Mouse (Mus musculus): Measurements from ENCODE around the gene Stmn1.

The Stmn1 gene

GRCm38 (mm10) chr4:134511730-134512129 lies 43.6 kb downstream of the Stmn1 start:
- DNase-seq (ENCODE audit: low read depth in 1 of 2, low spot score in 2 of 2) = no peak

GRCm38 (mm10) chr4:134512798-134513197 lies 44.7 kb downstream of the Stmn1 start:
- peak; percentile 45 to 50 for DNase-seq (ENCODE audit: low read depth in 1 of 2, low spot score in 2 of 2)

- DNase-seq (ENCODE audit: low read depth in 1 of 2, low spot score in 2 of 2) = no peak
Measured at GRCm38 (mm10) chr4:134514309-134514930, 46.3 kb downstream of the Stmn1 start.

GRCm38 (mm10) chr4:134515614-134516013 lies 47.5 kb downstream of the Stmn1 start:
- DNase-seq (ENCODE audit: low read depth in 1 of 2, low spot score in 2 of 2) = no peak

GRCm38 (mm10) chr4:134516981-134517380 lies 48.9 kb downstream of the Stmn1 start:
- no peak for DNase-seq (ENCODE audit: low read depth in 1 of 2, low spot score in 2 of 2)

- no peak for DNase-seq (ENCODE audit: low read depth in 1 of 2, low spot score in 2 of 2)
Measured at GRCm38 (mm10) chr4:134517719-134518118, 49.6 kb downstream of the Stmn1 start.

- DNase-seq (ENCODE audit: low read depth in 1 of 2, low spot score in 2 of 2) = no peak
Measured at GRCm38 (mm10) chr4:134518541-134518940, 50.4 kb downstream of the Stmn1 start.

GRCm38 (mm10) chr4:134519281-134519680 lies 51.2 kb downstream of the Stmn1 start:
- no peak for DNase-seq (ENCODE audit: low read depth in 1 of 2, low spot score in 2 of 2)

Data from monocyte, adult 2 months (primary cell).